Mouse (Mus musculus): ENCODE results near the gene 1700086D15Rik.

The 1700086D15Rik gene

GRCm38 (mm10) chr11:65135251-65135739, 24.4 kb downstream of the 1700086D15Rik start:
- DNase-seq (ENCODE audit: low read depth, low spot score), result no peak

- no peak for DNase-seq (ENCODE audit: low read depth, low spot score)
Measured at GRCm38 (mm10) chr11:65133661-65134060, 26.0 kb downstream of the 1700086D15Rik start.

DNA sequence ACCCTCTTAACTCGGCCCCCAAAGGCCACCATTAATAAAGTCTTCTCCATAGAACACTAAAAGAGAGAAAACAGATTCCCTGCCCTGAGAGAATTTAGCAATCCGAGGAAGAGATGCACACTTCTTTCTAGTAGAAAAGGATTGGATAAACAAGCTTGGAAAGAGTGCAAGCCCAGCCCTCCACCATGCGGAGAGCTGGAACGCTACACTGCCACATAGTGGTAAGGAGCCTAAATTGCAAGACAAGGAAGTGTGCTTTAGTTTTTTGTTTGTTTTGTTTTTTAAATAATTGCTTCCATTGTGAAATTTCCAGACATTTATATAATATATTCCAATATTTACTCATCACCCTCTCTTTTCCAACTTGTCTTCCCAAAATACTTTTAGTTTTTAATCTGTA, 30.6 kb downstream of the 1700086D15Rik start:
- no peak for DNase-seq (ENCODE audit: low read depth, low spot score)

DNA sequence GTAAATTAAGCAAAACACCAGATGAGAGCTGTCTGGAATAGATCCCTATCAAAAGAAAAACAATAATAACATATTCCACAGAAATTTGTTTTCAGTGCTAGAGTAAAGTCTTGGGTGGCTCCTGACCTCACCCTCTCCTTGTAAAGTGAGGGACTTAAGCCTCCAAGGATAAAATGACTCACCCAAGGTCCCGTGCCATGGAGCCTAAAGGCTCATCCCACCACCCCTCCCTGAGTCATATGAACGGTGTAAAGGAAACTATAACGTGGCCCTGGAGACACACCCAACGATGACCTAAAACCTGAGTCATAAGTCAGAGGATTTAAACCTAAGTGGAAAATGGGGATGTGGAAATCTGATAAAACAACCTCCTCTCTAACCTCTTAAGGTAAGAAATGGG, 31.0 kb downstream of the 1700086D15Rik start:
- no peak for DNase-seq (ENCODE audit: low read depth, low spot score)

GRCm38 (mm10) chr11:65126566-65126965, 33.1 kb downstream of the 1700086D15Rik start:
- no peak for DNase-seq (ENCODE audit: low read depth, low spot score)

- no peak for DNase-seq (ENCODE audit: low read depth, low spot score)
Measured at GRCm38 (mm10) chr11:65124913-65125418, 34.7 kb downstream of the 1700086D15Rik start.

GRCm38 (mm10) chr11:65120276-65120675, 39.4 kb downstream of the 1700086D15Rik start:
- DNase-seq (ENCODE audit: low read depth, low spot score), result no peak

- DNase-seq (ENCODE audit: low read depth, low spot score), result no peak
Measured at GRCm38 (mm10) chr11:65115811-65116210, 43.9 kb downstream of the 1700086D15Rik start.

- DNase-seq (ENCODE audit: low read depth, low spot score), result no peak
Measured at GRCm38 (mm10) chr11:65112086-65112485, 47.6 kb downstream of the 1700086D15Rik start.

GRCm38 (mm10) chr11:65111651-65112050, 48.0 kb downstream of the 1700086D15Rik start:
- no peak for DNase-seq (ENCODE audit: low read depth, low spot score)

DNA sequence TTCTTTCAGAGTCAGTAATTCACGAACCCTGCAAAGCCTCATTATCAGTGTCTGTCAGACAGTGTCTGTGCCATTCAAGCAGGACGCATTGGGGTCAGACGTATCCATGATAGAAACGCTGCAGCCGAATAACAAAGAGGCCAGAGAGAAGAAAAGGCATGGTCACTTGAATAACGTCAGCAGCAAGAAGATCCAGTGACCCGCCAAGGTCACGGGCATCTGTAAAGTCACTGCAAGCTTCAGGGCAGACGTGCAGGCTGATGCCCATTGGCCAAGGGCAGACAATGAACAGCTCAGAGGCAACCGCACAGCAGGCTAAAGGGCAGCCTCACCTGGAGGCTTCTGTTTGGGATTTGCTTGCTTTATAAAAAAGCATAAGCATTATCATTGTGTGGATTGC, 49.6 kb downstream of the 1700086D15Rik start:
- no peak for DNase-seq (ENCODE audit: low read depth, low spot score)

- no peak for DNase-seq (ENCODE audit: low read depth, low spot score)
Measured at GRCm38 (mm10) chr11:65107734-65108171, 51.9 kb downstream of the 1700086D15Rik start.

- no peak for DNase-seq (ENCODE audit: low read depth, low spot score)
Measured at GRCm38 (mm10) chr11:65107151-65107550, 52.5 kb downstream of the 1700086D15Rik start.

DNA sequence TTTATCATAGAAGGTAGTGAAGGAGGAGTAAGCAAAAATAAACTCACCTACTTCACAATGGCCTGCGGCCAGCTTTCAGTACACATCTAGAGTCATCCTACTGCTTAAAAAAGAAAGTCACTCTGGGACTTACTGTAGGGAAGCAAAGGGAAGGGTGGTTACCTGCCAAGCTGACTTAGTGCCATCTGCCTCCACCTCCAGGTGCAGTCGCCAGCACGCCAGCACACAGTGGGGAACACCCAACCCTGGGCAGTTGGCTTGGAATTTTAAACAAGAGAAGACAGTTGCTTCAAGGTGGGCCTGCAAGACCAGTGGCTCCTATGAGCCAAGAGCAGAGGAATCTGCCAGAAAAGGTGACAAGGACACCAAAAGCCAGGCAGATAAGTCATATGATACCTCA, 55.6 kb downstream of the 1700086D15Rik start:
- DNase-seq (ENCODE audit: low read depth, low spot score), result no peak

All from CD4-positive, CD25-positive, alpha-beta regulatory T cell, adult 2 months (primary cell).